8 mouse cellular contexts compared by ENCODE assay signal in genomic region chr6:87270452-87270851, GRCm38 (mm10).
A peak's percentile ranks its signal among the peaks of the same experiment; 100 is the strongest.
DNase-seq lines count a peak whose midpoint lies in the region; ATAC-seq and TF ChIP-seq lines count a peak whose summit lies in the region.

No protein-coding gene starts in this region.

- no peak overlapping the region for H3K9ac ChIP-seq in lung, postnatal 0 days (replicated peaks; ENCODE audit: low read depth)

- no peak overlapping the region for H3K27ac ChIP-seq in lung, postnatal 0 days (ENCODE audit: low read length)

- H3K4me1 ChIP-seq in lung, postnatal 0 days (ENCODE audit: insufficient read depth, low read depth, low read length): 0 out of 2 replicates have a peak, but pooled peaks cover 9% of the 10 kb centered on the region

- H3K36me3 ChIP-seq in lung, postnatal 0 days (ENCODE audit: insufficient read depth, low read length): 0 out of 2 replicates have a peak, but pooled peaks cover 4% of the 10 kb centered on the region

- TF ChIP-seq CTCF in lung, postnatal 0 days (IDR thresholded peaks at IDR 0.05): no peak

- no peaks in the 10 kb centered on the region for H3K9me3 ChIP-seq in lung, postnatal 0 days (ENCODE audit: low read length)

- no peaks in the 10 kb centered on the region for H3K27me3 ChIP-seq in lung, postnatal 0 days (replicated peaks; ENCODE audit: insufficient read depth, low read length)

- no peak overlapping the region for H3K4me3 ChIP-seq in lung, postnatal 0 days (ENCODE audit: low read depth, low read length)

- TF ChIP-seq EP300 in lung, postnatal 0 days (IDR thresholded peaks at IDR 0.05): no peak

- 0 out of 2 replicates have a peak overlapping the region, but pooled peaks have one; percentile 3 for H3K4me2 ChIP-seq in lung, postnatal 0 days (replicated peaks; ENCODE audit: low read depth, low read length)

- DNase-seq in cerebellum, postnatal 14 days: peak; percentile 34 to 47
- DNase-seq in cerebellum, adult 11 months: no peak
- peak; percentile 63 for DNase-seq in lung, postnatal 0 days (ENCODE audit: low spot score)
- DNase-seq in lung, adult 18-20 months: no peak
- peak; percentile 54 to 80 for DNase-seq in left cerebral cortex, postnatal 25 days (ENCODE audit: low spot score in 2 of 2)
- DNase-seq in right cerebral cortex, postnatal 36 days (ENCODE audit: low spot score in 2 of 2): peak; percentile 59 to 66
- no peak for DNase-seq in urinary bladder, postnatal 4 days (ENCODE audit: low spot score in 2 of 2)
- no peak for DNase-seq in cerebellum, postnatal 36 days

- 23% methylated on average over 7 of the region's 7 CpGs for WGBS in lung, postnatal 0 days

- intact Hi-C loops in left cerebral cortex, postnatal 25 days (cut with DNase I): no loop called here

- ATAC-seq in lung, postnatal 0 days: peak; percentile 34

Comparison
In these comparisons a context has a peak if more than half of its experiments do, and no peak if none do; other contexts are left out.
1. DNase-seq: peak in cerebellum, postnatal 14 days (2 of 2), lung, postnatal 0 days (single experiment), left cerebral cortex, postnatal 25 days (2 of 2) and right cerebral cortex, postnatal 36 days (2 of 2); none in cerebellum, adult 11 months (single experiment), lung, adult 18-20 months (0 of 2), urinary bladder, postnatal 4 days (0 of 2) and cerebellum, postnatal 36 days (0 of 2).